Mouse (Mus musculus): ENCODE measurements around the gene Fras1. TPM values are rescaled to one million over a fixed set of nuclear protein-coding genes. Genes with fewer than 3 reads are reported as not detected.

Fras1 gene
- total and polyA plus RNA-seq, 3 experiments = not detected

GRCm38 (mm10) chr5:96429532-96430141, 55.9 kb downstream of the Fras1 start:
- Histone ChIP-seq H3K9ac (ENCODE audit: control insufficient read depth, low read depth, low read length, poor library complexity, severe bottlenecking) (no peak overlapping the region), H3K4me3 (ENCODE audit: control insufficient read depth in 1 of 2, insufficient read depth in 1 of 2, low read depth in 2 of 2, low read length in 2 of 2) (no peak overlapping the region), H3K27me3 (ENCODE audit: control insufficient read depth in 1 of 2, insufficient read depth in 2 of 2, low read length in 2 of 2) (no peaks in the 10 kb centered on the region), H3K27ac (ENCODE audit: control insufficient read depth, low read depth, low read length) (no peak overlapping the region), H3K4me1 (ENCODE audit: control insufficient read depth in 1 of 2, insufficient read depth in 2 of 2, low read length in 2 of 2) (no peaks in the 10 kb centered on the region), H3K36me3 (ENCODE audit: control insufficient read depth in 1 of 2, insufficient read depth in 2 of 2, low read length in 2 of 2) (no peaks in the 10 kb centered on the region), H3K79me2 (ENCODE audit: control insufficient read depth, insufficient read depth, low read length, poor library complexity) (no peaks in the 10 kb centered on the region), H3K9me3 (replicated peaks; ENCODE audit: insufficient read depth, low read length) (no peaks in the 10 kb centered on the region)
- no peak for DNase-seq (ENCODE audit: low read depth, low spot score)
- TF ChIP-seq MEF2A (IDR thresholded peaks at IDR 0.05; ENCODE audit: extremely low read depth, insufficient replicate concordance, low read depth, low read length, poor library complexity, severe bottlenecking) = no peak
- no peak for TF ChIP-seq GATA1 (IDR thresholded peaks at IDR 0.05; ENCODE audit: low read depth, low read length)
- TF ChIP-seq CTCF (IDR thresholded peaks at IDR 0.05 in 2 of 3, conservative IDR thresholded peaks at IDR 0.05 in 1 of 3; ENCODE audit: control insufficient read depth in 1 of 3, insufficient read depth in 1 of 3, low read depth in 2 of 3, low read length in 3 of 3, poor library complexity in 1 of 3, severe bottlenecking in 1 of 3) = no peak
- TF ChIP-seq NRF1 (IDR thresholded peaks at IDR 0.05; ENCODE audit: insufficient read depth, low read depth, low read length, poor library complexity, severe bottlenecking) = no peak
- no peak for TF ChIP-seq CHD1 (IDR thresholded peaks at IDR 0.05; ENCODE audit: low read depth, low read length)
- no peak for TF ChIP-seq ELF1 (IDR thresholded peaks at IDR 0.05; ENCODE audit: low read depth, low read length)
- TF ChIP-seq POLR2A (IDR thresholded peaks at IDR 0.05; ENCODE audit: control insufficient read depth in 1 of 2, insufficient read depth in 1 of 2, low read depth in 1 of 2, low read length in 2 of 2, poor library complexity in 1 of 2) = no peak
- no peak for TF ChIP-seq NELFE (IDR thresholded peaks at IDR 0.05; ENCODE audit: low read depth, low read length)
- no peak for TF ChIP-seq USF1 (IDR thresholded peaks at IDR 0.05; ENCODE audit: low read depth, low read length)
- no peak for TF ChIP-seq TBP (IDR thresholded peaks at IDR 0.05; ENCODE audit: low read depth, low read length)
- TF ChIP-seq SIN3A (IDR thresholded peaks at IDR 0.05; ENCODE audit: low read length) = no peak

GRCm38 (mm10) chr5:96437870-96438269, 64.1 kb downstream of the Fras1 start:
- Histone ChIP-seq H3K9me3 (replicated peaks; ENCODE audit: insufficient read depth, low read length) (no peaks in the 10 kb centered on the region), H3K79me2 (ENCODE audit: control insufficient read depth, insufficient read depth, low read length, poor library complexity) (no peaks in the 10 kb centered on the region), H3K9ac (ENCODE audit: control insufficient read depth, low read depth, low read length, poor library complexity, severe bottlenecking) (no peak overlapping the region), H3K36me3 (ENCODE audit: control insufficient read depth in 1 of 2, insufficient read depth in 2 of 2, low read length in 2 of 2) (no peaks in the 10 kb centered on the region), H3K4me3 (ENCODE audit: control insufficient read depth in 1 of 2, insufficient read depth in 1 of 2, low read depth in 2 of 2, low read length in 2 of 2) (no peak overlapping the region), H3K27me3 (ENCODE audit: control insufficient read depth in 1 of 2, insufficient read depth in 2 of 2, low read length in 2 of 2) (no peaks in the 10 kb centered on the region), H3K4me1 (ENCODE audit: control insufficient read depth in 1 of 2, insufficient read depth in 2 of 2, low read length in 2 of 2) (no peaks in the 10 kb centered on the region), H3K27ac (ENCODE audit: control insufficient read depth, low read depth, low read length) (no peak overlapping the region)
- DNase-seq (ENCODE audit: low read depth, low spot score) = no peak
- TF ChIP-seq E2F4 (IDR thresholded peaks at IDR 0.05; ENCODE audit: borderline replicate concordance, low read depth, low read length) = no peak
- TF ChIP-seq MYC (IDR thresholded peaks at IDR 0.05; ENCODE audit: low read depth, low read length) = no peak
- TF ChIP-seq JUND (IDR thresholded peaks at IDR 0.05; ENCODE audit: low read depth, low read length) = no peak
- TF ChIP-seq ZNF384 (IDR thresholded peaks at IDR 0.05; ENCODE audit: low read depth, low read length) = no peak

- DNase-seq (ENCODE audit: low read depth, low spot score) = no peak
- no peaks in the 10 kb centered on the region for H3K4me1 ChIP-seq (ENCODE audit: control insufficient read depth in 1 of 2, insufficient read depth in 2 of 2, low read length in 2 of 2)
- no peak overlapping the region for H3K9ac ChIP-seq (ENCODE audit: control insufficient read depth, low read depth, low read length, poor library complexity, severe bottlenecking)
- no peak overlapping the region for H3K4me3 ChIP-seq (ENCODE audit: control insufficient read depth in 1 of 2, insufficient read depth in 1 of 2, low read depth in 2 of 2, low read length in 2 of 2)
- H3K79me2 ChIP-seq (ENCODE audit: control insufficient read depth, insufficient read depth, low read length, poor library complexity) = no peaks in the 10 kb centered on the region
- no peak for TF ChIP-seq MAZ (IDR thresholded peaks at IDR 0.05; ENCODE audit: low read depth, low read length)
- TF ChIP-seq MYC (IDR thresholded peaks at IDR 0.05; ENCODE audit: low read depth, low read length) = no peak
- no peak for TF ChIP-seq GABPA (IDR thresholded peaks at IDR 0.05; ENCODE audit: low read depth, low read length)
- TF ChIP-seq HCFC1 (IDR thresholded peaks at IDR 0.05; ENCODE audit: low read depth, low read length) = no peak
- no peak for TF ChIP-seq ZC3H11A (IDR thresholded peaks at IDR 0.05; ENCODE audit: low read depth, low read length)
- no peak for TF ChIP-seq MYB (IDR thresholded peaks at IDR 0.05; ENCODE audit: low read depth, low read length)
- H3K9me3 ChIP-seq (replicated peaks; ENCODE audit: insufficient read depth, low read length) = no peaks in the 10 kb centered on the region
- H3K27me3 ChIP-seq (ENCODE audit: control insufficient read depth in 1 of 2, insufficient read depth in 2 of 2, low read length in 2 of 2) = no peaks in the 10 kb centered on the region
- H3K36me3 ChIP-seq (ENCODE audit: control insufficient read depth in 1 of 2, insufficient read depth in 2 of 2, low read length in 2 of 2) = no peaks in the 10 kb centered on the region
- no peak overlapping the region for H3K27ac ChIP-seq (ENCODE audit: control insufficient read depth, low read depth, low read length)
These were observed 66.1 kb downstream of the Fras1 start for GRCm38 (mm10) chr5:96439811-96440210.

Data from MEL (cell line).